Mouse (Mus musculus) layer of hippocampus, adult 18-20 months (tissue): ENCODE data around the gene AC124502.3. TPM values are rescaled to one million over a fixed set of nuclear protein-coding genes. Genes with fewer than 3 reads are reported as not detected.
"Not testable (repeated sequence)": the region's sequence is repeated elsewhere in the genome, so short reads cannot be mapped to it uniquely, and the experiment has no call there.

ENCODE experiments used
- DNase-seq, 2 experiments: peaks; one replicate each; pipeline ENCODE4 v3.0.0; 2022; ENCODE audit warnings: low spot score in 2 of 2
- total RNA-seq, 2 experiments: library from RNA; stranded (reverse); gene quantifications; 2 replicates each; pipeline ENCODE4 v1.2.3; 2021

AC124502.3 gene
- total RNA-seq, 2 experiments from 2014 or later, result 6.2 to 6.7 TPM

DNA sequence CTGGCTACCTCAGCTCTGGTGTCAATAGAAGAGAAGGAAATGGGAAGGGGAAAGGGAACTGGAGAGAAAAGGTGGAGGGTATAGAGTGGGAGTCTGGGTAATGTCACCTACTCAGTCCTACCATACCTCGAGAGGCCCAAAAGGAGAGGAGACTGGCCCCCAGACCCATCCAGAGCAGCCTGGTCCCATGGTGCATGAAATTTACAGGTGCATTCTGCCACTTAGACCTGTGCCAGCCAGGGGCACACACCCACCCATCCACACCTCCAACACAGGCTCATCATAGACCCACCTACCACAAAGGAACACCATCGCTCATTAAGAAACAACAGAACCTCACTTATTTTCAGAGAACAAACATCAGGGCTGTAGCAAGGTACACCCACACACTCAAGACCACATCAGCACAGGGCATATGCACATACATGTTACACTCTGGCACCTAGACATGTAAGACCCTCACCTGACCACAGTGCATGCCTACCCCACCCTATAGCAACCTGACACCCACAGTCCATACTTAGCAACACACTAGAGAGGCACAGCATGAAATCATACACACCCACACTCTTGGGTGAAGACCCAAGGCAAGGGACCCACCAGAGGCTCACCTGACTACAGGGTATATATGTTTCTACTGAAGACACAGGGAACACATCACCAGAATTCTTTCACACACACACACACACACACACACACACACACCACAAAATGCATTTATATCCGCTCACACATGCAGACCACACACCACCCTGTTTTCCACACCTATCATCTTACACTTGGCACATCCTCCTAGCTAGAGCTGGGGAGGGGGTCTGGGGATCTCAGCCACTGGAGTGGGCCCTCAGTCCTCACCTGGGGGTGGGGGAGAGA, 45.5 kb downstream of the AC124502.3 start:
- peak in 1 of 2 experiments; percentile 25 for DNase-seq

DNA sequence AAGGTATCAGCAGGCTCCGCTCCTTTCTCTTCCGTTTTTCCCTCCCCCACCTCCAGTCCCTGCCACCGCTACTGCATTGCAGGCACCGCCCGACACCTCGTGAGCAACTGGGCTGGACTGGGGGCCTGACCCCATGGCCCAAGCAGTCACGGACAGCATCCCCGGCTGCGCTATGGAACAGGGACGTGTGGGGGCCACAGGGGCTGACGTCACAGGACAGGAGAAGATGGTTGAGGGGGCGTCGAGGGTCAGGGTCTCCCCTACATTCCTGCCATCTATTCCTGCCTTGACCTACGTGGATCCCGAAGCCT, 46.1 kb downstream of the AC124502.3 start:
- DNase-seq, result no peak

DNA sequence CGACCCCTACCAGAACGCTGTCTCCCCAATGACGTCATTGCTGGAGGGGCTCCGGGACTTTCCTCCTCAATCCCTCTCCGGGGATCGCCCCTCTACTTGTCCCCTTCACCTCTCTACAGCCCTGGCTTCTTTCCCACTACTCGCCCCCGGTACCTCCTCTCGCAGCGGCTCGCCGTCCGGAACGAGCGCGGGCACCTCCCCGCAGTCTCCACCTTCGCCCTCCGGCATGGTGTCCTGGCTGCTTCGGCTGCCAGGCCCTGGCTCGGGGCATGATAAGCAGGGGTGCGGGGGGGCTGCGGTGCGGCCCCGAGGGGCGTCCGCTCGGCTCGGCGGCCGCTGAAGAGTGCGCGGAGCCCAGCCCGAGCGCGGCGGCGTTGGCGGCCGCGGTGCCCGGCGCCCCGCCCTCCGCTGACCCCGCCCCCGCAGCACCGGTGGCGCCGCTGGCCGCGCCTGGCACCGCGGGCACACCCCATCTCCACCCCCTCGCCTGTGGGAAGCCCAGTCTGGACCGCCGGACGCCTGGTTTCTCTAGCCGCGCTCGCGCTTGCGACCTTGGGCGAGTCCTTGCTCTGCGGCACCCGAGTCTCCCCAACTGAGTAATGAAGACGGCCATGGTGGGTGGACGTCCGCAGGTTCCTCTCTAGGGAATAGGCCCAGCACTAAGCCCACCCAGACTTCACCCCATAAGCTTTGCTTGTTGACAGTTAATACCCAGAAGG, 46.6 kb downstream of the AC124502.3 start, which contains the start of gene Tmem151a:
Gene Tmem151a, minus strand, starts transcription at position 387 of the 719 bp plus-strand sequence.
- DNase-seq, result peak in 1 of 2 experiments; percentile 65

DNA sequence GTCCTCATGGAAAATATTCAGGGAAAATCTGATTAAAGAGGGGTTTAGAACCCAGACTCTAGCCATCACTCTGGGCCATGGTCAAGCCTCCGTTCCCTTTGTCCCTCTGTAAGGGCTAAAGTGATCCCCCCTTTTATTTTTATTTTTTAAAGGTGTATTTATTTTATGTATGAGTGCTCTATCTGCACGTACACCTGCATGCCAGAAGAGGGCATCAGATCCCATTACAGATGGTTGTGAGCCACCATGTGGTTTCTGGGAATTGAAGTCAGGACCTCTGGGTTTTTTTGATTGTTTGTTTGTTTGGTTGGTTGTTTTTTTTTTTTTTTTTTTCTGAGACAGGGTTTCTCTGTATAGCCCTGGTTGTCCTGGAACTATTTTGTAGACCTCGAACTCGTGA, 47.8 kb downstream of the AC124502.3 start:
- not testable (repeated sequence) for DNase-seq

DNA sequence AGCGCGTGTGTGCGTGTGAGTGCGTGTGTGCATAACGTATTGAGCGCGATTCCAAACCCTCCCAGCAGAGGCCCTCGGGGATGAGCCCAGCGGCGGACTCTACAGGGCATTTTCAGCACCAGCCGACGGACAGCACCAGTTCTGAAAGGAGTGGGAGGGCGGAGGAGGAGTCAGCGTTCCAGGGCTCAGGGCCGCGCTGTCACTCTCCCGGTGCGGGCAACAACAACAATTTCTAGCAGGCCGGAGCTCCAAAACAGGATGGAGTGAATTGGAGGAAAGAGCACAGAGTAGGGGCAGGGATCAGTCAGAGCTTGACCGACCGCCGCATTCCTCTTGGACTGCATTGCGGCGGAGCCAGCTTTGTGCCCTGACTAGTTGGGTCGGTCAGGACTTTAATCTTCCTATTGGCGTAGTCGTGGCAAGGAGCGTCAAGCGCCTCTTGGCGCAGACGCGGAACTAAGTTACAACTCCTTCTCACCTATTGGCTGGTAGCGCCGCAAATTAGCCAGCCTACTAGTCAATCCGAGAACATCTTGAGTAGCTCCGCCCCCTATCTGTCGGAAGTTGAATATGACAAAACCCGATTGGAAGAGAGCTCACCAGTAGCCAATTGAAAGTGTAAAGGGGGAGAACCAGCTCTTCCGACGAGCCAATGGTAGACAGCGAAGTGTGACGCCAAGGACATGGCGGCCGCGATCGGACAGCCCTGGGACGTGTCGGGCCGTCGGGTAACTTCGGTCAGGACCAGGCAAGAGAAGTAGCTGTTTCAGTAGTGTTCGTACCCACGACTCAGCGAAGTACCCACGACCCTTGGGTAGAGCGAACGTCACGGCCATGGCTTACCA, 49.4 kb downstream of the AC124502.3 start, which contains the start of gene Yif1a:
Gene Yif1a, plus strand, starts transcription at position 655 of the 845 bp plus-strand sequence.
- peak; percentile 96 to 99 for DNase-seq

DNA sequence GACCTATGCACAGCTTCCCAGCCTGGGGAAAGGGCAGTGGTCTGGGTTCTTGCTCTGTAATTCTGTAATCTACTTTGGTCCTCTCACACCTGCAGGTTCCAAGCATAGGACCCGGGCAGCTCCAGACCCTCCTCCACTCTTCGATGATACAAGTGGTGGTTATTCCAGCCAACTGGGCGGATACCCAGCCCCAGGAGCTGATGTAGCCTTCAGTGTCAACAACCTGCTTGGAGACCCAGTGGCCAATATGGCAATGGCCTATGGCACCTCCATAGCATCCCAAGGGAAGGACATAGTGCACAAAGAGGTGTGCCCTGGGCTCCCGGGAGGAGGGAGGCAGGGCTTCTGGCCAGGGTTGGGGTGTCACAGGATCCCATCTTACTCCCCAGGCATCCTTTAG, 50.6 kb downstream of the AC124502.3 start:
- no peak for DNase-seq

DNA sequence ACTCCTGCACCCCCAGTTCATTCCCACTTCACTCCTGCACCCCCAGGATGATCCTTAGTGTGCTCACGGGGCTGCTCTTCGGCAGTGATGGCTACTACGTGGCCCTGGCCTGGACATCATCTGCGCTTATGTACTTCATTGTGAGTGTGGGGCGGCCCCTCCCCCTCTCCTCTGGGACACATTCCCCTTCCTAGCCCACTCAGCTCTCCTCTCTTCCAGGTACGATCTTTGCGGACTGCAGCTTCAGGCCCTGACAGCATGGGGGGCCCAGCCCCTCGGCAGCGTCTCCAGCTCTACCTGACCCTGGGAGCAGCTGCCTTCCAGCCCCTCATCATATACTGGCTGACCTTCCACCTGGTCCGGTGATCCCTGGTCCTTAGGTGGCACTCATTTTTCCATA, 53.4 kb downstream of the AC124502.3 start:
- no peak for DNase-seq

DNA sequence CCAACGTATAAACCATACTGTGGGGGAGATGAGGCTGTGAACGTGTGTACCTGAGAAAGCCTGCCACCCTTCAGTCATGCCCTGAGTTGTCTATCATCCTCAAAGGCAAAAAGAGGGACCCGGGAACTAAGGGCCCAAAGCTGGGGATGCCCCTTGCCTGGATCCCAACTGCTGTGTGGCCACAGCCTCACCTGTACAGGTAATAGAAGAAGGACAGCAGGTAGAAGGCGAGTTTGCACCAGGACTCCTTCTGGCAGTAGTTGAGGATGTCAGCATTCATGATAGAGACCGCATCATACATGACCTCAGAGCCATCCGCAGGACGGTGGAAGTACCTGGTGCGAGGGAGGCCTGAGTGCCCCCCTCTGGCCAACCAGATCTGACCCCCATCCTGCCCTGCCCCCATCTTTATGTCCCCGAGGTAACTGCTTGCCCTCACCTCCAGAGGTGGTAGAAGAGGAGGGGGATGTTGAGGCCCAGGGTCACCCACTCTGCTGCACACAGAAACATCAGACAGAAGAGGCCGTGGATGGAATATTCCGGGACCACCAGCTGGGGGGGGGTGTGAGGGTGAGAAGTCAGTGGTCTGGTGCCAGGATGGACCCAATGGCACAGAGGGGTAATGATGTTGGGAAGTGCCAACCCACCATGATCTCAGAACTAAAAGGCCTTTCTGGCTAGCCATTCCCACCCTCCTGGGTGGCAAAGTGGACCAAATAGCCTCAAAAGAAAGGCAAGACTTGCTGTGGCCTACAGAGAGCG, 55.0 kb downstream of the AC124502.3 start:
- DNase-seq, result no peak

DNA sequence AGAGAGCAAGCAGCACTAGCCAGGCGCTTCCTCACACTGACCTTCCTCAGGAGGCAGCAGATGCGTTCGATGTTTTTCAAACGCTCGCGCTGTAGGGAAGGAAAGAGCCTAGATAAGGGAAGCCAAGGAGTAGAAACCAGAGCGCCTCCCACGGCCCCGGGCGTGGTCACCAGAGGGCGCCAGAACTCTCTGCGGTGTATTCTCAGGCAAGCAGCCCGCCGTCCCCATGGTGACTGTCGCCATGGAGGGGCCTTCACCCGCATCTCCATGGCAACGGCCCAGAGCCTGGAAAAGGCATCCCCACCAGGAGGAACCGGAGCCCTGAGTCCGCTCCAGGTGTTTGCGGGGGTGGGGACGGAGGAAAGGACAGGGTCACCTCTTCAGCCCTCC, 55.5 kb downstream of the AC124502.3 start:
- peak; percentile 95 to 99 for DNase-seq

DNA sequence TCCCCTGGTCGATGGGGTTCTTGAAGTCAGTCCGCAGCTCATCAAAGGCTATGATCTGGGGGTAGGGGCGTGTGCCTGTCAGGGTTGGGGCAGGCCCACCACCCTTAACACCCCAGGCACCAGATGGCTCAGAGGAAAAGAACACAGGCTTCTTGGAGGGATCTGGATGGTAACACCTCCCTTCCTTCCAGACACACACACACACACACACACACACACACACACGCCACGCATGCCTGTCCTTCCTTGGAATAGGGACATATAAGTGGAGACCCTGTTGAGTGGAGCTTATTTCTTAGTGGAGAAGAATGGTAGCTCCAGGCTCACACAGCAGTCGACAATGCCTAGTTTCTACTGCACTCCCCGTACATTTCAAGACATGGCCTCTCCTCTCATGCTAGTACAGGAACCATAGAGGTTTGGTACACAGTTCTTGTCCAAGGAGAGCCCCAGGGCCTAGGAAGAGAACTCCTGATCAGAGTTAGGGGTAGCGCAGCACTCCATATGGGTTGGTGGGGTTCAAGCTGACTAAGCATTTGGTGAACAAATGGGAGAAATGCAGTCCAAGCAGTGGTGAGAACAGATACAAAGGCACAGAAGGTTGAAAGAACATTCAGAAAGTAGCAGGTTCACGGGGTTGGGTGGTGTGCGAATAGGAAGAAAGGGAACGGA, 56.2 kb downstream of the AC124502.3 start:
- DNase-seq, result peak in 1 of 2 experiments; percentile 60

DNA sequence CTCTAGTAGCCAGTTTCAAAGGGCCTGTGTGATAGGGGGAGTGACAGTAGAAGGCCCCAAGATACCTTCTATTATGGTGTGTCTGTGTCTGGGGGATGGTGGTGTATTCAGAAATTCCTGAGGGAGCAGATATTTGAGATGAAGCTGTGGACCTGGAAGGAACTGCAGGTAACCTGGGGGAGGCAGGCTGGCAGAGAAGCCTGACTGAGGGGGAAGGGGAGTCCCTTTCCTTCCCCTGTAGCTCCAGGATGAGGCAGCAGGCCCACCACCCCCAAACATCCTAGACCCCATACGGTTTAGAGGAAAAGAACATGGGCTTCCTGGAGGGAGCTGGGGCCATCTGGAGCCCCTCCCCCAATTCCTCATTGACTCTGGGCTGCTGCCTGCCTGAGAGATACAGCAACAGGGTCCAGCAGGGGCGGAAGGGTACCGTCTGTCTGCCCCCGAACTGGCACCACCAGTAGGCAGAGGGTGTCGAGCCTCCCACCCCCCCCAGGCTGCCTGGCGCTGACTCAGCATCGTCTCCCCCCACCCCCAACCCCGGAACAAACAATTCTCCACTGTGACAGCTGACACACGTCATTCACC, 57.3 kb downstream of the AC124502.3 start:
- DNase-seq, result peak; percentile 71 to 89

DNA sequence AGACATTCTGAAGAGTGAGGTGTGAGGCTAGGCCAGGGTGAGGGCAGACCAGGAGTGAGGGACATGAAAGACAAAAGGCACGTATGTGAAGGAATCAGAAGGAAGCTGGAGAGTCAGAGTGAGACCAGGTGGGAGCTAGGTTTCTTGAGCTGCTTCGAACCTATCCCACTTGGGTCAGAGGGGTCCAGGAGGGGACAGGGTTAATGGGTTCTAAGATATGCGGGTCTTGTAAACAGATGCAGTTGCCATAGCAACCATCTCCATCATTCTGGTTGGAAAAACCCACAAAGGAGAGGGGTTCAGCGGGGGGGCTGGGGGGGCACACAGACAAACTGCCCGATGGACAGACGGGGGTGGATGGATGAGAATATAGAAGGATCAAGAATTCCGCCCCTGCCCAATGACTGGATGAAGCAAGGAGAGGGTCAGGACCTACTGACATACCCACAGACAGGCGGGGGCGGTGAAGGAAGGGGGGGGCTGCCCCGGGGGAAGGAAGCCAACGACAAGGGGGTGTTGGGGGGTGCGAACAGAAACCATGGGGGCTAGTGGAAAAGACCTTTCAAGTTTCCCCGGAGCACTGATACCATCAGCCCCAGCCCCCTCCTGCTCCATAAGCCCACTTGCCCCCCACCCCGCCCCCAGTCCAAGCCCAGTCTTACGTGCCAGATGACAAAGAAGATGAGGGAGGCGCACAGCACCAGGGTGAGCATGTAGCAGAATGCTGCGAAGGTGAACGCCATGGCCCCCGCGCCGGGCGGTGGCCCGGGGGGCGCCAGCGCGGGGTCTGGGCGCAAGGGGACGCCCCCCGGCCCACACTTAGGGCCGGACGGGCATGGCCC, 59.1 kb downstream of the AC124502.3 start:
- DNase-seq, result no peak

DNA sequence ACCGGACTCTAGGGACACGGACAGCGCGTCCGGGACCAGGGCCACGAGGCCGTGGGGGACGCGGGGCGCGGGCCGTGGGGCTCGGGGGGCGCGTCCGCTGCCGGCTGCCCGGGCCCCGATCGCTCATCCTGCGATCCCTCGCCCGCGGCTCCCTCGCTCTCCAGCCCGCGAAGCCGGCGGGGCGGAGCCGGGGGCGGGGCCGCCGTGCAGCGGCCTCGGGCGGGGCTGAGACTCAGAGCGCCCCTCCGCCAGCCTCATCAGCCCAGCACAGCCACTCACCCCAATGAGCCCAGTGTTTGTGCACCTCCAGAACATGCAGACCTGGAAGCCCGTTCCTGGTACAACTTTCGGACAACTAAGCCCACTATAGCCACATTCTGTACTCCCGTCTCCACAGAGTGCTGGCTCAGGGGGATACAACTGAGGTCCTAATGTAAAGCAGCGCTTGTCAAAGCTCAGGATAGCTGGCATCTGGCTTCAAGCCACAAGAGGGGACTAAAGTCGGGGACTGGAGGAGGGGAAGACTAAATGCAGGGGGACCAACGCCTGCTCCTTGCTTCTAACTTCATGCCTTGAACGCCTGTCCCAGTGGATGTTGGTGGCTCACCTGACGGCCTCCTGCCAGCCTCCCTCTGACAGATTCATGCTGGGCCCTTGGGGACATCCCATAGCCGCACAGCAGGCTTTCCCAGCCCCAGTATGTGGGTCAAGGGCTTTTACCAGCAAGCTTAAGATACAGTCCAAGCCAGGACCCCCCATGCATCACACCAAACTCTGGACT, 59.9 kb downstream of the AC124502.3 start, which contains the start of gene Cnih2:
Gene Cnih2, minus strand, starts transcription at position 159 of the 781 bp plus-strand sequence.
- DNase-seq, result peak; percentile 74 to 82

Other genes with a start within 250 kb of the AC124502.3 start
- gene Rbm4, start 245.0 kb upstream of the AC124502.3 start, total RNA-seq, result 10 to 100 TPM; 97.8 to 99.1 TPM
- gene Gm21992, start 227.3 kb upstream of the AC124502.3 start, total RNA-seq, result 10 to 100 TPM; 24.5 to 31.9 TPM
- gene Rbm14, start 227.3 kb upstream of the AC124502.3 start, total RNA-seq, result 10 to 100 TPM; 47.7 to 53.1 TPM
- 10 to 100 TPM; 33.2 to 35.4 TPM for gene Ccs, start 199.6 kb upstream of the AC124502.3 start, total RNA-seq
- gene Ccdc87, start 199.5 kb upstream of the AC124502.3 start, total RNA-seq, result 1 to 10 TPM; 2.0 to 2.2 TPM
- gene Ctsf, start 183.8 kb upstream of the AC124502.3 start, total RNA-seq, result 100 to 1,000 TPM; 104 to 111 TPM
- under 1 TPM; 0.89 to 0.96 TPM for gene Actn3, start 161.0 kb upstream of the AC124502.3 start, total RNA-seq
- 10 to 100 TPM; 22.4 to 24.3 TPM for gene Zdhhc24, start 160.2 kb upstream of the AC124502.3 start, total RNA-seq
- gene Bbs1, start 132.3 kb upstream of the AC124502.3 start, total RNA-seq, result 10 to 100 TPM; 36.8 to 40.0 TPM
- gene Dpp3, start 110.6 kb upstream of the AC124502.3 start, total RNA-seq, result 10 to 100 TPM; 37.2 to 39.0 TPM
- 10 to 100 TPM; 26.2 to 31.3 TPM for gene Peli3, start 95.8 kb upstream of the AC124502.3 start, total RNA-seq
- gene Mrpl11, start 76.7 kb upstream of the AC124502.3 start, total RNA-seq, result 10 to 100 TPM; 60.7 to 62.1 TPM
- 10 to 100 TPM; 12.4 to 15.1 TPM for gene Npas4, start 48.6 kb upstream of the AC124502.3 start, total RNA-seq
- gene Slc29a2, start 15.0 kb upstream of the AC124502.3 start, total RNA-seq, result 10 to 100 TPM; 16.0 to 17.5 TPM
- 100 to 1,000 TPM; 114 to 120 TPM for gene B4gat1, start 65 bp upstream of the AC124502.3 start, total RNA-seq
- gene Brms1, start 2.5 kb downstream of the AC124502.3 start, total RNA-seq, result 10 to 100 TPM; 22.4 to 23.2 TPM
- 100 to 1,000 TPM; 106 to 107 TPM for gene Rin1, start 11.6 kb downstream of the AC124502.3 start, total RNA-seq
- 1 to 10 TPM; 1.7 to 1.8 TPM for gene Cd248, start 29.2 kb downstream of the AC124502.3 start, total RNA-seq
- gene Tmem151a, start 46.6 kb downstream of the AC124502.3 start, total RNA-seq, result 100 to 1,000 TPM; 124 to 128 TPM
- 10 to 100 TPM; 21.6 to 24.0 TPM for gene Yif1a, start 49.6 kb downstream of the AC124502.3 start, total RNA-seq
- gene Cnih2, start 59.6 kb downstream of the AC124502.3 start, total RNA-seq, result 100 to 1,000 TPM; 595 to 617 TPM
- gene Rab1b, start 68.2 kb downstream of the AC124502.3 start, total RNA-seq, result 100 to 1,000 TPM; 160 to 170 TPM
- 100 to 1,000 TPM; 230 to 231 TPM for gene Klc2, start 79.7 kb downstream of the AC124502.3 start, total RNA-seq
- 10 to 100 TPM; 52.1 to 52.5 TPM for gene Pacs1, start 234.2 kb downstream of the AC124502.3 start, total RNA-seq